ENCODE assay signal across 8 mouse cellular contexts in genomic region chr4:155233878-155234277, GRCm38 (mm10). TPM values are rescaled to one million over a fixed set of nuclear protein-coding genes. Genes with fewer than 3 reads are reported as not detected.
DNase-seq lines count a peak whose midpoint lies in the region; ATAC-seq lines count a peak whose summit lies in the region.

No protein-coding gene starts in this region.

- no peaks in the 10 kb centered on the region for H3K27me3 ChIP-seq in liver, embryonic 16.5 days (ENCODE audit: control insufficient read depth, insufficient read depth, low read depth, low read length)

- H3K36me3 ChIP-seq in liver, embryonic 16.5 days (ENCODE audit: control insufficient read depth, insufficient read depth) = no peaks in the 10 kb centered on the region

- H3K27ac ChIP-seq in liver, embryonic 16.5 days (ENCODE audit: low read length) = peak overlapping the region; percentile 64; the same call in 1 of the 2 replicates

- no peak overlapping the region for H3K9ac ChIP-seq in liver, embryonic 16.5 days (ENCODE audit: low read depth, low read length)

- intact Hi-C loops in heart, postnatal 25 days (cut with DNase I) = no loop called here

- no peak overlapping the region for H3K4me2 ChIP-seq in liver, embryonic 16.5 days (ENCODE audit: low read depth, low read length)

- peaks cover 20% of the 10 kb centered on the region for H3K4me1 ChIP-seq in liver, embryonic 16.5 days (ENCODE audit: control insufficient read depth, low read depth, low read length)

- 27% methylated on average over 10 of the region's 10 CpGs for WGBS in liver, embryonic 16.5 days (ENCODE audit: insufficient replicate concordance)

- ATAC-seq in frontal cortex, adult (ENCODE audit: low TSS enrichment) = peak; percentile 71
- no peak for ATAC-seq in liver, embryonic 16.5 days (ENCODE audit: low read depth)

- no peak overlapping the region for H3K4me3 ChIP-seq in liver, embryonic 16.5 days (ENCODE audit: low read depth, low read length)

- DNase-seq in adrenal gland, adult 18-20 months (ENCODE audit: low spot score in 2 of 2) = peak; percentile 57 to 70
- DNase-seq in cerebellum, adult 8-10 months = peak; percentile 83
- DNase-seq in heart, postnatal 25 days (ENCODE audit: low spot score) = peak; percentile 86
- peak; percentile 84 to 93 for DNase-seq in layer of hippocampus, adult 18-20 months (ENCODE audit: low spot score in 2 of 2)
- peak; percentile 92 for DNase-seq in right cerebral cortex, adult 18-20 months
- DNase-seq in spleen, postnatal 4 days (ENCODE audit: low spot score in 2 of 2) = no peak

- H3K9me3 ChIP-seq in liver, embryonic 16.5 days (replicated peaks; ENCODE audit: control insufficient read depth, low read length) = no peaks in the 10 kb centered on the region

RNA-seq across cellular contexts. Expression of gene Ski, which starts 11.5 kb away (rescaled TPM):
- 10 to 100 TPM; 47.5 to 60.6 TPM for total RNA-seq in adrenal gland, adult 18-20 months (2021)
- 10 to 100 TPM; 55.0 to 63.9 TPM for total RNA-seq in heart, postnatal 25 days (2021)
- 100 to 1,000 TPM; 136 to 138 TPM for total RNA-seq in layer of hippocampus, adult 18-20 months (2021)
- 2.4 and 2.5 TPM in 2 replicates for polyA plus RNA-seq in liver, embryonic 16.5 days (2015; fragmentation: Nextera tagmentation; extraction: Ambion mirVana)

RNA-seq across cellular contexts. Expression of gene Faap20, which starts 15.7 kb away (rescaled TPM):
- total RNA-seq in adrenal gland, adult 18-20 months (2021) = 10 to 100 TPM; 46.6 to 54.5 TPM
- total RNA-seq in heart, postnatal 25 days (2021) = 10 to 100 TPM; 13.5 to 15.5 TPM
- 10 to 100 TPM; 27.5 to 31.8 TPM for total RNA-seq in layer of hippocampus, adult 18-20 months (2021)
- 17.1 and 18.6 TPM in 2 replicates for polyA plus RNA-seq in liver, embryonic 16.5 days (2015; fragmentation: Nextera tagmentation; extraction: Ambion mirVana)

Comparison
In these comparisons a context has a peak if more than half of its experiments do, and no peak if none do; other contexts are left out.
1. DNase-seq: peak in adrenal gland, adult 18-20 months (2 of 2), cerebellum, adult 8-10 months (single experiment), heart, postnatal 25 days (single experiment), layer of hippocampus, adult 18-20 months (2 of 2) and right cerebral cortex, adult 18-20 months (single experiment); none in spleen, postnatal 4 days (0 of 2).